Comparison of ENCODE assay signal across 10 mouse cellular contexts in the genomic region with DNA sequence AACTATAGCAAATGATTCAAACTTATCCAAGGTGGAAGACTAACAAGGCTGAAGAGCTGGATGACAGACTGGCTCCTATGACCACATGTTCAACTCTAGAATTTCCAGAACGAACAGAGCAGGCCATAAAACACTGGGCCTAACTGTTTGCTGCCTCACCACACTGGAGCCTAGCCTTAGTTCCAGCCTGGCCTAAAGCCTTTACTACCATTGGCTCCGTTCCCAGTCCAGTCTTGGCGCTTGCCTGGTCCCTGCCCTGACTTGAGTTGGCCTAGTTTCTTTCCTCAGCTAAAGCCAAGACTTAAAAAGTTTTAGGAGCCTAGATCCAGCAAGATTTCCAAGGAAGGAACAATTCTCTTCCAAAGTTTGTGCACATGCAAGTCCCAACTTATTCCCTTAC. TPM values are rescaled to one million over a fixed set of nuclear protein-coding genes. Genes with fewer than 3 reads are reported as not detected.
DNase-seq lines count a peak whose midpoint lies in the region; ATAC-seq and TF ChIP-seq lines count a peak whose summit lies in the region.
"Had no signal": no experiment of that assay in that cellular context is flagged by ENCODE, and none has a peak within 500 bp of the region (broad histone marks: within the 10 kb centered on the region; RNA-seq: fewer than 3 reads in every experiment).

No protein-coding gene starts in this region.

- no peak overlapping the region for H3K9ac ChIP-seq in hindbrain, postnatal 0 days (replicated peaks; ENCODE audit: low read length)
- no peak overlapping the region for H3K9ac ChIP-seq in hindbrain, embryonic 16.5 days (ENCODE audit: low read depth, low read length)
- H3K9ac ChIP-seq in forebrain, embryonic 13.5 days = no peak overlapping the region
- H3K9ac ChIP-seq: stomach, embryonic 15.5 days had no signal

- no peak overlapping the region for H3K4me3 ChIP-seq in hindbrain, postnatal 0 days (ENCODE audit: low read length)
- H3K4me3 ChIP-seq in hindbrain, embryonic 16.5 days (ENCODE audit: low read length) = no peak overlapping the region
- H3K4me3 ChIP-seq in forebrain, embryonic 13.5 days = no peak overlapping the region
- H3K4me3 ChIP-seq: stomach, embryonic 15.5 days had no signal

- TF ChIP-seq CTCF in hindbrain, postnatal 0 days (IDR thresholded peaks at IDR 0.05; ENCODE audit: low read depth) = no peak

- no peak overlapping the region for H3K27ac ChIP-seq in hindbrain, postnatal 0 days
- H3K27ac ChIP-seq in hindbrain, embryonic 16.5 days (ENCODE audit: low read depth, low read length) = no peak overlapping the region
- H3K27ac ChIP-seq in forebrain, embryonic 13.5 days = no peak overlapping the region
- H3K27ac ChIP-seq: stomach, embryonic 15.5 days had no signal

- H3K27me3 ChIP-seq in hindbrain, postnatal 0 days (ENCODE audit: insufficient read depth, low read length) = no peaks in the 10 kb centered on the region
- no peaks in the 10 kb centered on the region for H3K27me3 ChIP-seq in hindbrain, embryonic 16.5 days (replicated peaks; ENCODE audit: control insufficient read depth, insufficient read depth, low read length)
- no peaks in the 10 kb centered on the region for H3K27me3 ChIP-seq in forebrain, embryonic 13.5 days
- H3K27me3 ChIP-seq: CH12.LX; stomach, embryonic 15.5 days had no signal

- intact Hi-C loops in left cerebral cortex, postnatal 25 days (cut with DNase I) = no loop called here

- peak; percentile 36 for DNase-seq in hindbrain, postnatal 0 days (ENCODE audit: low spot score)
- peak; percentile 30 to 78 for DNase-seq in adrenal gland, adult (ENCODE audit: inconsistent age in 2 of 2, low spot score in 1 of 2)
- DNase-seq in gastrocnemius, adult 18-20 months (ENCODE audit: low spot score) = peak; percentile 84
- DNase-seq in kidney, postnatal 36 days = peak; percentile 68 to 74
- DNase-seq in left cerebral cortex, postnatal 25 days (ENCODE audit: low spot score in 2 of 2) = no peak

- WGBS in hindbrain, postnatal 0 days = 53% methylated on average over 3 of the region's 3 CpGs
- WGBS in hindbrain, embryonic 16.5 days = 66% methylated on average over 3 of the region's 3 CpGs
- 80% methylated on average over 3 of the region's 3 CpGs for WGBS in forebrain, embryonic 13.5 days

- H3K9me3 ChIP-seq in hindbrain, postnatal 0 days (ENCODE audit: low read length) = no peaks in the 10 kb centered on the region
- no peaks in the 10 kb centered on the region for H3K9me3 ChIP-seq in hindbrain, embryonic 16.5 days (ENCODE audit: control insufficient read depth, low read length)
- no peaks in the 10 kb centered on the region for H3K9me3 ChIP-seq in forebrain, embryonic 13.5 days (replicated peaks)
- H3K9me3 ChIP-seq: stomach, embryonic 15.5 days had no signal

- no peak for ATAC-seq in hindbrain, postnatal 0 days
- ATAC-seq in hindbrain, embryonic 16.5 days = no peak
- no peak for ATAC-seq in forebrain, embryonic 13.5 days
- ATAC-seq in erythroblast, adult 5-6 weeks (replicated peaks; ENCODE audit: low FRiP score, poor library complexity, severe bottlenecking) = no peak

- H3K4me2 ChIP-seq in hindbrain, postnatal 0 days (ENCODE audit: low read depth, low read length) = no peak overlapping the region
- no peak overlapping the region for H3K4me2 ChIP-seq in hindbrain, embryonic 16.5 days (ENCODE audit: low read length)
- no peak overlapping the region for H3K4me2 ChIP-seq in forebrain, embryonic 13.5 days
- H3K4me2 ChIP-seq: stomach, embryonic 15.5 days had no signal

- no peaks in the 10 kb centered on the region for H3K36me3 ChIP-seq in hindbrain, postnatal 0 days (ENCODE audit: insufficient read depth, low read length)
- no peaks in the 10 kb centered on the region for H3K36me3 ChIP-seq in hindbrain, embryonic 16.5 days (ENCODE audit: control insufficient read depth, insufficient read depth, low read length)
- no peaks in the 10 kb centered on the region for H3K36me3 ChIP-seq in forebrain, embryonic 13.5 days (ENCODE audit: poor library complexity, severe bottlenecking)
- H3K36me3 ChIP-seq: stomach, embryonic 15.5 days had no signal

- H3K4me1 ChIP-seq in hindbrain, postnatal 0 days (ENCODE audit: insufficient read depth, low read length) = no peaks in the 10 kb centered on the region
- H3K4me1 ChIP-seq in hindbrain, embryonic 16.5 days (ENCODE audit: control insufficient read depth, insufficient read depth, low read depth, low read length) = no peaks in the 10 kb centered on the region
- H3K4me1 ChIP-seq in forebrain, embryonic 13.5 days = no peaks in the 10 kb centered on the region
- H3K4me1 ChIP-seq: stomach, embryonic 15.5 days had no signal

RNA-seq across cellular contexts. Expression of a gene that starts 7.5 kb away (rescaled TPM):
- 36.6 and 46.1 TPM in 2 replicates for total RNA-seq in hindbrain, postnatal 0 days (2014; rRNA removed)
- 30.4 and 35.6 TPM in 2 replicates for polyA plus RNA-seq in hindbrain, postnatal 0 days (2015; fragmentation: Nextera tagmentation; extraction: Ambion mirVana)
- polyA plus RNA-seq in hindbrain, embryonic 16.5 days (2015; fragmentation: Nextera tagmentation; extraction: Ambion mirVana) = 39.9 and 42.1 TPM in 2 replicates
- 1 to 10 TPM; 4.1 to 4.6 TPM for total RNA-seq in gastrocnemius, adult 18-20 months (2021)
- polyA plus RNA-seq in forebrain, embryonic 13.5 days (2015; fragmentation: Nextera tagmentation; extraction: Ambion mirVana) = 32.9 and 34.4 TPM in 2 replicates
- total RNA-seq in erythroblast, adult 5-6 weeks (2015; ENCODE audit: low replicate concordance) = 0.63 and 3.3 TPM in 2 replicates
- 0.14 and 0.34 TPM in 2 replicates for total RNA-seq in erythroblast, adult 5-6 weeks (2017; ENCODE audit: low replicate concordance)
- 10 to 100 TPM; 39.0 to 39.2 TPM for total RNA-seq in left cerebral cortex, postnatal 25 days (2021)
- total RNA-seq: CH12.LX had no signal

RNA-seq across cellular contexts. Expression of a gene that starts 37.8 kb away (rescaled TPM):
- 26.3 and 30.0 TPM in 2 replicates for total RNA-seq in hindbrain, postnatal 0 days (2014; rRNA removed)
- 15.5 and 17.0 TPM in 2 replicates for polyA plus RNA-seq in hindbrain, postnatal 0 days (2015; fragmentation: Nextera tagmentation; extraction: Ambion mirVana)
- polyA plus RNA-seq in hindbrain, embryonic 16.5 days (2015; fragmentation: Nextera tagmentation; extraction: Ambion mirVana) = 16.7 and 18.8 TPM in 2 replicates
- total RNA-seq in gastrocnemius, adult 18-20 months (2021) = 10 to 100 TPM; 10.6 to 11.1 TPM
- polyA plus RNA-seq in forebrain, embryonic 13.5 days (2015; fragmentation: Nextera tagmentation; extraction: Ambion mirVana) = 18.1 and 21.9 TPM in 2 replicates
- total RNA-seq in erythroblast, adult 5-6 weeks (2015; ENCODE audit: low replicate concordance) = 5.2 and 6.9 TPM in 2 replicates
- 5.9 and 9.6 TPM in 2 replicates for total RNA-seq in erythroblast, adult 5-6 weeks (2017; ENCODE audit: low replicate concordance)
- 10 to 100 TPM; 34.9 to 35.8 TPM for total RNA-seq in left cerebral cortex, postnatal 25 days (2021)

Comparison
In these comparisons a context has a peak if more than half of its experiments do, and no peak if none do; other contexts are left out.
1. DNase-seq: peak in hindbrain, postnatal 0 days (single experiment), adrenal gland, adult (2 of 2), gastrocnemius, adult 18-20 months (single experiment) and kidney, postnatal 36 days (2 of 2); none in left cerebral cortex, postnatal 25 days (0 of 2).